Mouse (Mus musculus): Measurements from ENCODE around the gene Gtdc1. TPM values are rescaled to one million over a fixed set of nuclear protein-coding genes. Genes with fewer than 3 reads are reported as not detected.

Gene Gtdc1
- polyA plus RNA-seq, 1 experiment from 2014 or later, result 5.7 TPM

GRCm38 (mm10) chr2:44559242-44559944, 368.1 kb downstream of the Gtdc1 start:
- Histone ChIP-seq H3K9ac (ENCODE audit: low read depth, low read length) (no peak overlapping the region), H3K4me1 (replicated peaks; ENCODE audit: control insufficient read depth, insufficient read depth, low read length) (no peaks in the 10 kb centered on the region), H3K36me3 (ENCODE audit: control insufficient read depth, insufficient read depth) (no peaks in the 10 kb centered on the region), H3K4me3 (ENCODE audit: low read depth, low read length) (no peak overlapping the region), H3K27ac (ENCODE audit: low read depth, low read length) (no peak overlapping the region; the same call in 1 of the 2 replicates), H3K9me3 (ENCODE audit: control insufficient read depth) (no peaks in the 10 kb centered on the region), H3K4me2 (replicated peaks; ENCODE audit: low read depth) (no peak overlapping the region), H3K27me3 (replicated peaks; ENCODE audit: control insufficient read depth, insufficient read depth, low read length) (no peaks in the 10 kb centered on the region)
- 59% methylated on average over 6 of the region's 6 CpGs for WGBS
- no peak for TF ChIP-seq CTCF (IDR thresholded peaks at IDR 0.05; ENCODE audit: low read depth)
- ATAC-seq, result no peak

GRCm38 (mm10) chr2:44557669-44558281, 369.7 kb downstream of the Gtdc1 start:
- Histone ChIP-seq H3K9ac (ENCODE audit: low read depth, low read length) (no peak overlapping the region), H3K4me1 (replicated peaks; ENCODE audit: control insufficient read depth, insufficient read depth, low read length) (no peaks in the 10 kb centered on the region), H3K4me3 (ENCODE audit: low read depth, low read length) (no peak overlapping the region), H3K4me2 (replicated peaks; ENCODE audit: low read depth) (peak overlapping the region; percentile 33), H3K9me3 (ENCODE audit: control insufficient read depth) (no peaks in the 10 kb centered on the region), H3K27ac (ENCODE audit: low read depth, low read length) (no peak overlapping the region), H3K27me3 (replicated peaks; ENCODE audit: control insufficient read depth, insufficient read depth, low read length) (no peaks in the 10 kb centered on the region), H3K36me3 (ENCODE audit: control insufficient read depth, insufficient read depth) (no peaks in the 10 kb centered on the region)
- WGBS, result 58% methylated on average over 12 of the region's 12 CpGs
- ATAC-seq, result no peak
- TF ChIP-seq CTCF (IDR thresholded peaks at IDR 0.05; ENCODE audit: low read depth), result no peak

DNA sequence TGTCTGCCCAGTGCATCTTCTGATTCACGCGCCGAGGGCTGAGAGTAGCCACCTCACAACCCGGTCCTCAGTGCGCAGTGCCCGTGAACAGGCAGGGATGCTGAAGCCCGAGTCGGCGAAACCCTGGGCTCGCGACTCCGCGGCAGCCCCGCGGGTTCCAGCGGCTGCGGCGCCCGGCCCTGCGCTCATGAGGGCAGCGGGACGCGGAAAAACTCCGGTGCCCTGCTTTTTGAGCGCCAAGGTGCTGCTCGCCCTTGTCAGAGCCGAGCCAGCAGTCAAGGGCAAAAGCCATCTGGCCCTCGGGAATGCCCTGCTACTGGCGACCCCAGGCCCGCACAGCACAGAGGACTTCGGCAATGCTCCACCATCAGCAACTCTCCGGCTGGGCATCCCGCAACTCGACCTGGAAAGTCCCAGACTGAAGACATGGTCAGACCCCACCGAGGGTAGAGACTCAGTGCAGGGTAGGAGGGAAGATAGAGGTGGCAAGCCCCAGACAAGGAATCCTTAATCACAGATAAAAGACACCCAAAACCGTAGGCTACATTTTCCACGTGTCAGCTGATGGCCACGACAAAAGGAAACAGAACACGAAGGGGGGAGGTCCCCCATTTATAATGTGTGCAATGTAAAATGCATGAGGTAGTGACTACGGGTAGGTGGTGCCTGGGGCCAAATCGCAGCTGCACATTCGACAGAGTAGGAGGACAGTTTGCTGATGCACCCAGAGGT, 370.4 kb downstream of the Gtdc1 start:
- ATAC-seq, result no peak

GRCm38 (mm10) chr2:44554716-44555115, 372.7 kb downstream of the Gtdc1 start:
- no peaks in the 10 kb centered on the region for H3K9me3 ChIP-seq (ENCODE audit: control insufficient read depth)
- no peak for TF ChIP-seq CTCF (IDR thresholded peaks at IDR 0.05; ENCODE audit: low read depth)
- no peak overlapping the region for H3K27ac ChIP-seq (ENCODE audit: low read depth, low read length)
- no peaks in the 10 kb centered on the region for H3K4me1 ChIP-seq (replicated peaks; ENCODE audit: control insufficient read depth, insufficient read depth, low read length)
- WGBS, result 45% methylated on average over 3 of the region's 3 CpGs
- H3K4me2 ChIP-seq (replicated peaks; ENCODE audit: low read depth), result no peak overlapping the region
- no peaks in the 10 kb centered on the region for H3K27me3 ChIP-seq (replicated peaks; ENCODE audit: control insufficient read depth, insufficient read depth, low read length)
- H3K4me3 ChIP-seq (ENCODE audit: low read depth, low read length), result no peak overlapping the region
- H3K9ac ChIP-seq (ENCODE audit: low read depth, low read length), result no peak overlapping the region
- no peaks in the 10 kb centered on the region for H3K36me3 ChIP-seq (ENCODE audit: control insufficient read depth, insufficient read depth)
- no peak for ATAC-seq

More for the DNA sequence above, 370.4 kb downstream of the Gtdc1 start:
- TF ChIP-seq CTCF (IDR thresholded peaks at IDR 0.05; ENCODE audit: low read depth), result no peak
- H3K27me3 ChIP-seq (replicated peaks; ENCODE audit: control insufficient read depth, insufficient read depth, low read length), result no peaks in the 10 kb centered on the region
- peak overlapping the region; percentile 65 for H3K4me2 ChIP-seq (replicated peaks; ENCODE audit: low read depth)
- H3K4me1 ChIP-seq (replicated peaks; ENCODE audit: control insufficient read depth, insufficient read depth, low read length), result no peaks in the 10 kb centered on the region
- peak overlapping the region; percentile 37 for H3K4me3 ChIP-seq (ENCODE audit: low read depth, low read length)
- H3K36me3 ChIP-seq (ENCODE audit: control insufficient read depth, insufficient read depth), result no peaks in the 10 kb centered on the region
- 3% methylated on average over 42 of the region's 42 CpGs for WGBS
- peak overlapping the region; percentile 68 for H3K27ac ChIP-seq (ENCODE audit: low read depth, low read length)
- no peaks in the 10 kb centered on the region for H3K9me3 ChIP-seq (ENCODE audit: control insufficient read depth)
- peak overlapping the region; percentile 34; the same call in 1 of the 2 replicates for H3K9ac ChIP-seq (ENCODE audit: low read depth, low read length)

- no peak overlapping the region for H3K27ac ChIP-seq (ENCODE audit: low read depth, low read length)
Observed at GRCm38 (mm10) chr2:44549311-44549710, 378.1 kb downstream of the Gtdc1 start.

GRCm38 (mm10) chr2:44542775-44543174, 384.7 kb downstream of the Gtdc1 start:
- Histone ChIP-seq H3K36me3 (ENCODE audit: control insufficient read depth, insufficient read depth) (no peaks in the 10 kb centered on the region), H3K4me3 (ENCODE audit: low read depth, low read length) (no peak overlapping the region), H3K4me1 (replicated peaks; ENCODE audit: control insufficient read depth, insufficient read depth, low read length) (no peaks in the 10 kb centered on the region), H3K27me3 (replicated peaks; ENCODE audit: control insufficient read depth, insufficient read depth, low read length) (no peaks in the 10 kb centered on the region), H3K27ac (ENCODE audit: low read depth, low read length) (no peak overlapping the region), H3K9me3 (ENCODE audit: control insufficient read depth) (no peaks in the 10 kb centered on the region), H3K9ac (ENCODE audit: low read depth, low read length) (no peak overlapping the region), H3K4me2 (replicated peaks; ENCODE audit: low read depth) (no peak overlapping the region)
- TF ChIP-seq CTCF (IDR thresholded peaks at IDR 0.05; ENCODE audit: low read depth), result no peak
- ATAC-seq, result no peak

More at GRCm38 (mm10) chr2:44549311-44549710, 378.1 kb downstream of the Gtdc1 start:
- no peak for TF ChIP-seq CTCF (IDR thresholded peaks at IDR 0.05; ENCODE audit: low read depth)
- Histone ChIP-seq H3K9ac (ENCODE audit: low read depth, low read length) (no peak overlapping the region), H3K4me2 (replicated peaks; ENCODE audit: low read depth) (no peak overlapping the region), H3K36me3 (ENCODE audit: control insufficient read depth, insufficient read depth) (no peaks in the 10 kb centered on the region), H3K4me1 (replicated peaks; ENCODE audit: control insufficient read depth, insufficient read depth, low read length) (no peaks in the 10 kb centered on the region), H3K4me3 (ENCODE audit: low read depth, low read length) (no peak overlapping the region), H3K9me3 (ENCODE audit: control insufficient read depth) (no peaks in the 10 kb centered on the region), H3K27me3 (replicated peaks; ENCODE audit: control insufficient read depth, insufficient read depth, low read length) (no peaks in the 10 kb centered on the region)
- ATAC-seq, result no peak
- 80% methylated on average over 6 of the region's 6 CpGs for WGBS

Data from intestine, postnatal 0 days (tissue).